Mouse (Mus musculus): Measurements from ENCODE around the gene Reps2. TPM values are rescaled to one million over a fixed set of nuclear protein-coding genes. Genes with fewer than 3 reads are reported as not detected.

Reps2 gene
- total RNA-seq, 1 experiment = 1.5 TPM

DNA sequence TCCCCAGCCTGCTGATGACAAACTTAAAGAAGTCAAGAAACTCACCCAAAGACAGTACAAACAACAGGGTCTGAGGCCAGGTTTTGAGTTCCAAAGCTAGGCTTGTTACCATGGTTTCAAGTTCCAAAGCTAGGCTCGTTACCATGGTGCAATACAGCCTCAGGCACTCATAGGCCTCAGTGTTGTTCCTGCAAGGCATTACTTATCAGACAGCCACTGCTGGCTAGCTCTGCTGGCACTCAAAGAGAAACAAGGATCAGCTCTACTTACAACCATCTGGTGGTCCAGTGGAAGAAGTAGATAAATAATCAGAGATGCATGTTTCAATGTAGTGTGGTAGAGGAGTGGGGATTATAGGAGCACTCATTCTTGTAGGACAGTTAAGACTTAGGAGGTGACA lies 200.5 kb downstream of the Reps2 start:
- H3K4me1 ChIP-seq (ENCODE audit: control insufficient read depth in 2 of 2, insufficient read depth in 2 of 2, low read length in 2 of 2, poor library complexity in 1 of 2) = no peaks in the 10 kb centered on the region
- H3K4me3 ChIP-seq (ENCODE audit: insufficient read depth in 1 of 2, low read depth in 1 of 2, low read length in 2 of 2, poor library complexity in 1 of 2, severe bottlenecking in 1 of 2) = no peak overlapping the region
- in situ Hi-C loops (cut with MboI; ENCODE audit: low sequenced_read_pairs in 2 of 2, unreplicated experiment in 2 of 2) = no loop called here

DNA sequence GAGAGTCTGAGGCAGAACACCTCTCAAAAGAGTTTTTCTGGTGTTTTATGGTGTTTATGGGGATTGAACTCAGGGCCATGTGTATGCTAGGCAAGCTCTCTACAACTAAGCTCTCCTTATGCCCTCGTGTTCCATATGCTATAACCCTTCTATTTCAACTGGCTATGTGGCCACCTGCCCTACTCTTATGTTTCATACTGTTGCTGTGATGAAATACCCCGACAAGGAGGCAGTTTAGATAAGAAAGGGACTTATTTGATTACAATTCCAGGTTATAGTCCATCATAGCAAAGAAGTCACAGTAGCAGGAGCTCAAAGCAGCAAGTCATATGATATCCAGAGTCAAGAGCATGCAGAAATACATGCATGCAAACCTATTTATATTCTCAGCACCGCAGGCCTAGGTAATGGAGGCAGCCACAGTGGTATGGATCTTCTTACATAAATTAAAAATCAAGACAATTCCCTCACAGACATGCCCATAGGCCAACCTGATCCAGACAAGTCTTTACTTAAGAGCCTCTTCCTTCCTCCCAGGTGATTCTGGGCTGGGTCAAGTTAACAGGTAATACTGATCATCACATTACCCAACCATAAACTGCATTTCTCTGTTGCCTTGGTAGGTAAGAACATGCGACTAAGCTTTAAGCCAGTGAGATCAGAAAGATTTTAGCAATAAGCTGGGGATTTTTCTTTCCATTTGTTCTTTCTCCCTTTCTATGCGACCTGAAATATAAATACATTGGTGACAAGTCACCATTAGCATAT lies 210.5 kb downstream of the Reps2 start:
- H3K9me3 ChIP-seq (ENCODE audit: control insufficient read depth, insufficient read depth, low read depth, low read length) = no peaks in the 10 kb centered on the region
- no peak for DNase-seq (ENCODE audit: low read depth, low spot score)
- H3K36me3 ChIP-seq (ENCODE audit: control insufficient read depth, insufficient read depth, low read length, poor library complexity, severe bottlenecking) = no peaks in the 10 kb centered on the region
- H3K27ac ChIP-seq (ENCODE audit: insufficient read depth, low read depth, low read length, poor library complexity, severe bottlenecking) = no peak overlapping the region
- in situ Hi-C loops (cut with MboI; ENCODE audit: low sequenced_read_pairs in 2 of 2, unreplicated experiment in 2 of 2) = no loop called here
- H3K9ac ChIP-seq (ENCODE audit: insufficient read depth, low read depth, low read length, poor library complexity, severe bottlenecking) = no peak overlapping the region
- no peak for TF ChIP-seq ZC3H11A (IDR thresholded peaks at IDR 0.05; ENCODE audit: borderline replicate concordance, low read depth, low read length)
- TF ChIP-seq MAFK (IDR thresholded peaks at IDR 0.05; ENCODE audit: insufficient read depth, low read depth, low read length) = no peak
- TF ChIP-seq ZNF384 (IDR thresholded peaks at IDR 0.05; ENCODE audit: low read depth, low read length) = no peak
- no peak for TF ChIP-seq HCFC1 (IDR thresholded peaks at IDR 0.05; ENCODE audit: borderline replicate concordance, insufficient read depth, low read length)
- TF ChIP-seq CHD2 (IDR thresholded peaks at IDR 0.05; ENCODE audit: low read depth, low read length) = no peak
- H3K4me3 ChIP-seq (ENCODE audit: insufficient read depth in 1 of 2, low read depth in 1 of 2, low read length in 2 of 2, poor library complexity in 1 of 2, severe bottlenecking in 1 of 2) = no peak overlapping the region
- H3K4me1 ChIP-seq (ENCODE audit: control insufficient read depth in 2 of 2, insufficient read depth in 2 of 2, low read length in 2 of 2, poor library complexity in 1 of 2) = no peaks in the 10 kb centered on the region

More for the DNA sequence above, 200.5 kb downstream of the Reps2 start:
- H3K27ac ChIP-seq (ENCODE audit: insufficient read depth, low read depth, low read length, poor library complexity, severe bottlenecking) = no peak overlapping the region
- H3K36me3 ChIP-seq (ENCODE audit: control insufficient read depth, insufficient read depth, low read length, poor library complexity, severe bottlenecking) = no peaks in the 10 kb centered on the region
- no peak for TF ChIP-seq ZC3H11A (IDR thresholded peaks at IDR 0.05; ENCODE audit: borderline replicate concordance, low read depth, low read length)
- no peaks in the 10 kb centered on the region for H3K9me3 ChIP-seq (ENCODE audit: control insufficient read depth, insufficient read depth, low read depth, low read length)
- DNase-seq (ENCODE audit: low read depth, low spot score) = no peak
- H3K9ac ChIP-seq (ENCODE audit: insufficient read depth, low read depth, low read length, poor library complexity, severe bottlenecking) = no peak overlapping the region

DNA sequence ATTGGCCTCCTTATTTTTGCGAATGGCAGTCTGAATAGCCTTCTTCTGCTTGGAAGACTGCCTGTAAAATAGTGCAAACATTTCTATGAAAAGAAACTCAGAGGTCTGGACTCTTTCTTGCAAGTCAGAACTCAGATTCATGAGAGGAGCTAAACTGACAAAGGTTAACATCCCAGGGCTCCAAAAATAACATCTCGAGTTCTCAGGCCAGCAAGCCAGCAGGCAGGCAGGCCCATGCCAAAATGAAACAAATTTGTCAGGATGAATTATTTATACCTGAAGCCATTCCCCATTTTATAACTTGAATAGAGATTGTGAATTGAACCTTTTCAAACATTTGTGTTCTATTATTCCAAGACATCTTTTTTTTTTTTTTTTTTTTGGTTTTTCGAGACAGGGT lies 215.8 kb downstream of the Reps2 start:
- H3K36me3 ChIP-seq (ENCODE audit: control insufficient read depth, insufficient read depth, low read length, poor library complexity, severe bottlenecking) = no peaks in the 10 kb centered on the region
- TF ChIP-seq HCFC1 (IDR thresholded peaks at IDR 0.05; ENCODE audit: borderline replicate concordance, insufficient read depth, low read length) = no peak
- TF ChIP-seq CHD2 (IDR thresholded peaks at IDR 0.05; ENCODE audit: low read depth, low read length) = no peak
- no peak for TF ChIP-seq ZNF384 (IDR thresholded peaks at IDR 0.05; ENCODE audit: low read depth, low read length)
- no peak for TF ChIP-seq ZC3H11A (IDR thresholded peaks at IDR 0.05; ENCODE audit: borderline replicate concordance, low read depth, low read length)
- TF ChIP-seq MAFK (IDR thresholded peaks at IDR 0.05; ENCODE audit: insufficient read depth, low read depth, low read length) = no peak
- H3K9me3 ChIP-seq (ENCODE audit: control insufficient read depth, insufficient read depth, low read depth, low read length) = no peaks in the 10 kb centered on the region
- in situ Hi-C loops (cut with MboI; ENCODE audit: low sequenced_read_pairs in 2 of 2, unreplicated experiment in 2 of 2) = no loop called here
- H3K4me1 ChIP-seq (ENCODE audit: control insufficient read depth in 2 of 2, insufficient read depth in 2 of 2, low read length in 2 of 2, poor library complexity in 1 of 2) = no peaks in the 10 kb centered on the region
- H3K4me3 ChIP-seq (ENCODE audit: insufficient read depth in 1 of 2, low read depth in 1 of 2, low read length in 2 of 2, poor library complexity in 1 of 2, severe bottlenecking in 1 of 2) = no peak overlapping the region
- no peak for DNase-seq (ENCODE audit: low read depth, low spot score)
- no peak overlapping the region for H3K9ac ChIP-seq (ENCODE audit: insufficient read depth, low read depth, low read length, poor library complexity, severe bottlenecking)
- H3K27ac ChIP-seq (ENCODE audit: insufficient read depth, low read depth, low read length, poor library complexity, severe bottlenecking) = no peak overlapping the region

DNA sequence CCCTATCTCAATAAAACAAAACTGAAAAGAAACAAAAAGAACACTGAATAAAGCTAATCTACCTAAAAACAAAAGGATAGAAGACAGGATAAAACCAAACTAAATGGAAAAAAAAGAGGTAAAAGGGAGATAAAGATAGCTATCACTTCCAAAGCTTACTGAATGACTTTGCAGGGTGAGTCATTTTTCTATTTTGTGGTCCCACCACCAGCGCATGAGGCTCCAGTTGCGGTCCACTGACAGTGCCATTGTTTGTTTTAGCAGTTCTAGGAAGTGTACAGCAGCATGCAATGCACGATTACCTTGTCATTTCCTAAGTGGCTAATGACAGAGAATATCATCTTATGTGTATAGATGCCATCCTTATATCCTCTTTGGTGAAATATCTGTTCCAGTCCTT lies 224.0 kb downstream of the Reps2 start:
- no peaks in the 10 kb centered on the region for H3K9me3 ChIP-seq (ENCODE audit: control insufficient read depth, insufficient read depth, low read depth, low read length)
- H3K27ac ChIP-seq (ENCODE audit: insufficient read depth, low read depth, low read length, poor library complexity, severe bottlenecking) = no peak overlapping the region
- in situ Hi-C loops (cut with MboI; ENCODE audit: low sequenced_read_pairs in 2 of 2, unreplicated experiment in 2 of 2) = no loop called here
- no peak for DNase-seq (ENCODE audit: low read depth, low spot score)
- TF ChIP-seq CHD2 (IDR thresholded peaks at IDR 0.05; ENCODE audit: low read depth, low read length) (no peak), MAFK (IDR thresholded peaks at IDR 0.05; ENCODE audit: insufficient read depth, low read depth, low read length) (no peak), ZNF384 (IDR thresholded peaks at IDR 0.05; ENCODE audit: low read depth, low read length) (no peak), ZC3H11A (IDR thresholded peaks at IDR 0.05; ENCODE audit: borderline replicate concordance, low read depth, low read length) (no peak), HCFC1 (IDR thresholded peaks at IDR 0.05; ENCODE audit: borderline replicate concordance, insufficient read depth, low read length) (no peak)
- no peaks in the 10 kb centered on the region for H3K4me1 ChIP-seq (ENCODE audit: control insufficient read depth in 2 of 2, insufficient read depth in 2 of 2, low read length in 2 of 2, poor library complexity in 1 of 2)
- no peaks in the 10 kb centered on the region for H3K36me3 ChIP-seq (ENCODE audit: control insufficient read depth, insufficient read depth, low read length, poor library complexity, severe bottlenecking)
- H3K4me3 ChIP-seq (ENCODE audit: insufficient read depth in 1 of 2, low read depth in 1 of 2, low read length in 2 of 2, poor library complexity in 1 of 2, severe bottlenecking in 1 of 2) = no peak overlapping the region
- H3K9ac ChIP-seq (ENCODE audit: insufficient read depth, low read depth, low read length, poor library complexity, severe bottlenecking) = no peak overlapping the region

DNA sequence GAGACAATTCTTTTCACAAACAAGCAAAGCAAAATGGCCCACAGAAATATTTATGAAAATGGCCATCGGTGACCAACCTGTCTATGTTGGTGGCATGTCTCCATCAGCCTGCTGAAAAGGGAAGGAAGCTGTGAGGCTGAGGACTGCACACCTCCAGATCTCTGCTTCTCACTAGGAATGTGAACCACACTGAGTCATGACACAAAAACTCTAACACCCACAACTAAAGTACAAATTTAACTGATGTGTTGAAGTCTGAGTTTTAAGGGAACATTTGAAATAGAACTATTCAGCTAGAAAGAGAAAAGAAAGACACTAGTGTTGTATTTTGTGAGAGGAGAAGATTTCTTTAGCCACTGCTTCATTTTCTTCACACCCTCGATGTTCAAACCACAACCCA lies 230.3 kb downstream of the Reps2 start:
- H3K9ac ChIP-seq (ENCODE audit: insufficient read depth, low read depth, low read length, poor library complexity, severe bottlenecking) = no peak overlapping the region
- no peaks in the 10 kb centered on the region for H3K4me1 ChIP-seq (ENCODE audit: control insufficient read depth in 2 of 2, insufficient read depth in 2 of 2, low read length in 2 of 2, poor library complexity in 1 of 2)
- no peak for DNase-seq (ENCODE audit: low read depth, low spot score)
- H3K9me3 ChIP-seq (ENCODE audit: control insufficient read depth, insufficient read depth, low read depth, low read length) = no peaks in the 10 kb centered on the region
- in situ Hi-C loops (cut with MboI; ENCODE audit: low sequenced_read_pairs in 2 of 2, unreplicated experiment in 2 of 2) = no loop called here
- H3K27ac ChIP-seq (ENCODE audit: insufficient read depth, low read depth, low read length, poor library complexity, severe bottlenecking) = no peak overlapping the region
- TF ChIP-seq HCFC1 (IDR thresholded peaks at IDR 0.05; ENCODE audit: borderline replicate concordance, insufficient read depth, low read length) (no peak), MAFK (IDR thresholded peaks at IDR 0.05; ENCODE audit: insufficient read depth, low read depth, low read length) (no peak), CHD2 (IDR thresholded peaks at IDR 0.05; ENCODE audit: low read depth, low read length) (no peak)
- no peak overlapping the region for H3K4me3 ChIP-seq (ENCODE audit: insufficient read depth in 1 of 2, low read depth in 1 of 2, low read length in 2 of 2, poor library complexity in 1 of 2, severe bottlenecking in 1 of 2)
- no peaks in the 10 kb centered on the region for H3K36me3 ChIP-seq (ENCODE audit: control insufficient read depth, insufficient read depth, low read length, poor library complexity, severe bottlenecking)
